Mouse (Mus musculus) midbrain, embryonic 11.5 days (tissue): ENCODE data around the gene Olfr1217. TPM values are rescaled to one million over a fixed set of nuclear protein-coding genes. Genes with fewer than 3 reads are reported as not detected.

Source experiments
- polyA plus RNA-seq: library from polyadenylated mRNA; unstranded; fragments of >200 nt; fragmentation: Nextera tagmentation; extraction: Ambion mirVana; gene quantifications from 2 replicates; pipeline ENCODE4 v1.2.1, GENCODE M21; 2014

Gene Olfr1217
- polyA plus RNA-seq, 1 experiment from 2014 or later = not detected

Other genes with a start within 250 kb of the Olfr1217 start
- gene Olfr1201, start 239.0 kb downstream of the Olfr1217 start, polyA plus RNA-seq = not detected in 2 replicates
- gene Olfr1202, start 217.6 kb downstream of the Olfr1217 start, polyA plus RNA-seq = not detected in 2 replicates
- not detected in 2 replicates for gene Olfr1205, start 202.3 kb downstream of the Olfr1217 start, polyA plus RNA-seq
- gene Olfr1204, start 182.8 kb downstream of the Olfr1217 start, polyA plus RNA-seq = not detected in 2 replicates
- not detected in 2 replicates for gene Olfr1206, start 168.8 kb downstream of the Olfr1217 start, polyA plus RNA-seq
- not detected in 2 replicates for gene Olfr1208, start 129.8 kb downstream of the Olfr1217 start, polyA plus RNA-seq
- not detected in 2 replicates for gene Olfr1209, start 116.9 kb downstream of the Olfr1217 start, polyA plus RNA-seq
- gene Olfr1211, start 94.0 kb downstream of the Olfr1217 start, polyA plus RNA-seq = not detected in 2 replicates
- gene Olfr1212, start 78.1 kb downstream of the Olfr1217 start, polyA plus RNA-seq = not detected in 2 replicates
- not detected in 2 replicates for gene Gm13762, start 51.8 kb downstream of the Olfr1217 start, polyA plus RNA-seq
- gene Olfr1214, start 39.4 kb downstream of the Olfr1217 start, polyA plus RNA-seq = not detected in 2 replicates
- not detected in 2 replicates for gene Olfr1215, start 25.1 kb downstream of the Olfr1217 start, polyA plus RNA-seq
- gene Olfr1216, start 13.7 kb downstream of the Olfr1217 start, polyA plus RNA-seq = not detected in 2 replicates
- gene Olfr1218, start 29.1 kb upstream of the Olfr1217 start, polyA plus RNA-seq = not detected in 2 replicates
- gene Olfr1219, start 51.4 kb upstream of the Olfr1217 start, polyA plus RNA-seq = not detected in 2 replicates
- not detected in 2 replicates for gene Olfr1220, start 74.8 kb upstream of the Olfr1217 start, polyA plus RNA-seq
- gene Olfr1221, start 85.2 kb upstream of the Olfr1217 start, polyA plus RNA-seq = not detected in 2 replicates
- gene Olfr1222, start 101.0 kb upstream of the Olfr1217 start, polyA plus RNA-seq = not detected in 2 replicates
- gene Olfr1223, start 119.5 kb upstream of the Olfr1217 start, polyA plus RNA-seq = not detected in 2 replicates
- not detected in 2 replicates for gene Olfr1224-ps1, start 132.0 kb upstream of the Olfr1217 start, polyA plus RNA-seq
- not detected in 2 replicates for gene Olfr1225, start 142.6 kb upstream of the Olfr1217 start, polyA plus RNA-seq
- gene Olfr1226, start 168.0 kb upstream of the Olfr1217 start, polyA plus RNA-seq = not detected in 2 replicates
- not detected in 2 replicates for gene Olfr1228, start 222.0 kb upstream of the Olfr1217 start, polyA plus RNA-seq